Mouse (Mus musculus): ENCODE results near the gene Ppp1r14c. TPM values are rescaled to one million over a fixed set of nuclear protein-coding genes. Genes with fewer than 3 reads are reported as not detected.
"Not testable (repeated sequence)": the region's sequence is repeated elsewhere in the genome, so short reads cannot be mapped to it uniquely, and the experiment has no call there.

The Ppp1r14c gene
- polyA plus RNA-seq, 1 experiment from 2014 or later: 1.7 TPM

DNA sequence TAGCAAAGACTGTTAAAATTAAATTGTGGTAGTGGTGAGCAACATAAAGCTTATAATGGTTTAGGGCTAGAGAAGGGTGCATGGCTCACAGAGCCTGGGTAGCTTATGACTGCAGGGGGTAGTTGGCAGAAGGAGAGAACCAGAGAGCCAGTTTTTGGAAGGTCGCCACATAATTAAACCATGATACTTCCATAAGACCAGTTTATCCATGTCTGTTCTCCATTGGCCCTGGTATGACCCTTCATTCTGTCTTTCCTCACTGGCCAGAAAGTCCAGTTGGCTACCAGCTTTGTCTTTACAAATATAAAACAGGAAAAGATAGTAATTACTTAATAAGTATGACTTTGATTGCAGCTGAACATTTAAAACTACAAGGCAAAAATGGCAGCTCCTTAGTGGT, 95.0 kb downstream of the Ppp1r14c start:
- no peak for ATAC-seq (ENCODE audit: insufficient number of reproducible peaks, low FRiP score, low TSS enrichment, low read depth)

DNA sequence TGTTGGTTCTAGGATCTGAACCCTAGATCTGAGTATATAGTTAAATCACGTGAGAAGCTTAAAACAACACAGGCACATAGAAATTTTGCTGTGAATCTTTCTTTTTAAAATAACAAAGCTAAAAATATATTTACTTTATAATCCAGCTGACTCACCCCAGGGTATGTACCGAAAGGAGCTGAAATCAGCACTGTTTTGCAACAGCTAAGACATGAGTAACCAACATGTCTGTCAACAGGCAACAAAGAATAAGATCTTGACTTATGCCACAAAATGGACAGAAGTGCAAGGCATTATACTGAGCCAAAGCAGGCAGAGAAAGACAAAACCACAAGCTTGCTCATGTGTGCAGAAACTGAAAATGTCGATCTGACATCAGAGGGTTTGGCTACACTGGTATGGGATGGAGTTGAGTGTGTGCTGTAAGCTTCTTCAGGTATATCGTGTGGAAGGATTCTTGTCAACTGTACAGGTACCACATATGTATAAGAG, 100.3 kb downstream of the Ppp1r14c start:
- Histone ChIP-seq H3K4me3 (ENCODE audit: low read depth, low read length) (no peak overlapping the region), H3K4me1 (ENCODE audit: control insufficient read depth, insufficient read depth, low read length) (no peaks in the 10 kb centered on the region), H3K27ac (replicated peaks; ENCODE audit: low read depth, low read length) (no peak overlapping the region), H3K36me3 (ENCODE audit: control insufficient read depth, insufficient read depth, low read length) (no peaks in the 10 kb centered on the region), H3K27me3 (ENCODE audit: control insufficient read depth, insufficient read depth, low read length) (no peaks in the 10 kb centered on the region), H3K4me2 (ENCODE audit: low read depth, severe bottlenecking) (no peak overlapping the region), H3K9me3 (ENCODE audit: control insufficient read depth, low read length) (no peaks in the 10 kb centered on the region), H3K9ac (ENCODE audit: low read length) (no peak overlapping the region)
- ATAC-seq (ENCODE audit: insufficient number of reproducible peaks, low FRiP score, low TSS enrichment, low read depth): no peak
- WGBS: 84% methylated on average over 4 of the region's 4 CpGs
- no peak for DNase-seq (ENCODE audit: low spot score)

More for the DNA sequence above, 95.0 kb downstream of the Ppp1r14c start:
- DNase-seq (ENCODE audit: low spot score): no peak
- no peak overlapping the region for H3K4me2 ChIP-seq (ENCODE audit: low read depth, severe bottlenecking)
- no peaks in the 10 kb centered on the region for H3K4me1 ChIP-seq (ENCODE audit: control insufficient read depth, insufficient read depth, low read length)
- H3K9me3 ChIP-seq (ENCODE audit: control insufficient read depth, low read length): no peaks in the 10 kb centered on the region
- no peak overlapping the region for H3K27ac ChIP-seq (replicated peaks; ENCODE audit: low read depth, low read length)
- WGBS: 79% methylated on average over 1 of the region's 1 CpGs
- no peak overlapping the region for H3K9ac ChIP-seq (ENCODE audit: low read length)
- H3K27me3 ChIP-seq (ENCODE audit: control insufficient read depth, insufficient read depth, low read length): no peaks in the 10 kb centered on the region
- no peaks in the 10 kb centered on the region for H3K36me3 ChIP-seq (ENCODE audit: control insufficient read depth, insufficient read depth, low read length)
- H3K4me3 ChIP-seq (ENCODE audit: low read depth, low read length): no peak overlapping the region

DNA sequence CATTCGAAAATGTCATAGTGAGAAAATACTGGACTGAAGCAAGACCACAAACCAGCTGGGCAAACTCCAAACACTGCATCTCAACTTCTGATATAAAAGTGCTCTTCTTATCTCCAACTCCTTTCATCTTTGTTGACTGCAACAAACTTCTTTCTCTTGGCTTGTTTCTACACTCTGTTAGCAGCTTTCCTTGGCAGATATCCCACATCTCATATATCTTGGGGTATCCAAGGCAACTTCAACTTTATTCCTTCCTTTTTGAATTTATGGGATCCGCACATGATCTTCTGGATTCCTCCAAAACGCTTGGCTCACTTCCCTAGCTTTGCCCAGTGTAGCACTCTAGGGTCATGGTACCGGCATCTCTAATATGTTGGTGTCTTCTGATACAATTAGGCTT, 102.7 kb downstream of the Ppp1r14c start:
- ATAC-seq (ENCODE audit: insufficient number of reproducible peaks, low FRiP score, low TSS enrichment, low read depth) (no peak), DNase-seq (ENCODE audit: low spot score) (no peak)
- Histone ChIP-seq H3K27me3 (ENCODE audit: control insufficient read depth, insufficient read depth, low read length) (no peaks in the 10 kb centered on the region), H3K36me3 (ENCODE audit: control insufficient read depth, insufficient read depth, low read length) (no peaks in the 10 kb centered on the region), H3K4me1 (ENCODE audit: control insufficient read depth, insufficient read depth, low read length) (no peaks in the 10 kb centered on the region), H3K9me3 (ENCODE audit: control insufficient read depth, low read length) (no peaks in the 10 kb centered on the region), H3K9ac (ENCODE audit: low read length) (no peak overlapping the region), H3K27ac (replicated peaks; ENCODE audit: low read depth, low read length) (no peak overlapping the region), H3K4me3 (ENCODE audit: low read depth, low read length) (no peak overlapping the region), H3K4me2 (ENCODE audit: low read depth, severe bottlenecking) (no peak overlapping the region)
- 87% methylated on average over 4 of the region's 4 CpGs for WGBS

DNA sequence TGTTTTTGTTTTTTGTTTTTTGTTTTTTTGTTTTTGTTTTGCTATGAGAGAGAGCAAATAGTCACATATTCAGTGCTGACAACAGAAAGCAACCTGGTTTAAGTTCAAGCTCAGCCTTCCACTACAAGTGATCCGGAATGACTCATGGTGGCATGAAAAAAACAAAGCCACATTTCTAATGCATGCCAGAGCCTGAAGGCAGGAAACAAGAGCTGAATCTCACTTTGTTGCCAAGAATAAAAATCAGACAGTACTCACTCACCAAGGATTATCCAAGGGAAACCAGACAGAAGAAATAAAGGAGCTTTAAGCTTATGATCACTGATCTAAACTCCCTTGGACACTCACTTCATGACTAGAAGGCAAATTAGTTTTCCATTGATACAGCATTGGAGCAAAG, 110.8 kb downstream of the Ppp1r14c start:
- Histone ChIP-seq H3K27me3 (ENCODE audit: control insufficient read depth, insufficient read depth, low read length) (no peaks in the 10 kb centered on the region), H3K9me3 (ENCODE audit: control insufficient read depth, low read length) (no peaks in the 10 kb centered on the region), H3K9ac (ENCODE audit: low read length) (no peak overlapping the region), H3K4me1 (ENCODE audit: control insufficient read depth, insufficient read depth, low read length) (no peaks in the 10 kb centered on the region), H3K4me2 (ENCODE audit: low read depth, severe bottlenecking) (no peak overlapping the region), H3K36me3 (ENCODE audit: control insufficient read depth, insufficient read depth, low read length) (no peaks in the 10 kb centered on the region), H3K27ac (replicated peaks; ENCODE audit: low read depth, low read length) (no peak overlapping the region), H3K4me3 (ENCODE audit: low read depth, low read length) (no peak overlapping the region)
- WGBS: 80% methylated on average over 1 of the region's 1 CpGs
- DNase-seq (ENCODE audit: low spot score) (no peak), ATAC-seq (ENCODE audit: insufficient number of reproducible peaks, low FRiP score, low TSS enrichment, low read depth) (no peak)

DNA sequence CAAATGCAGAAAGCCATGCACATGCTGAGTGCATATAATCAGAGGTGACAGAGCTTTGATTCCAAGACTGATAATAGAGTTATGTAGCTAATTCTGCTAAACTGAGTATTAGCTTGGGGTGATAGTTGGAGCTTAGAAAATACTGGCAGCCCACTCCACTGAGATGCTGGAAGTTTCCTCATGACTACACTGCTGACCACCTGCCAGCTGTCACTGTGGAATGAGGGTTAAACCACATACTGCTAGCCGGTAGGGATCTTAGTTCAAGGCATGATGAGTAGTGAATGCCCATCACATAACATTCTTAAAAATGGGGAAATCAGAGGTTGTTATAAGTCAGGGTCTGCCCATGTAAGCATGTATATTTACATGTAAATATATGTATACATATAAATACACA, 113.9 kb downstream of the Ppp1r14c start:
- no peak for ATAC-seq (ENCODE audit: insufficient number of reproducible peaks, low FRiP score, low TSS enrichment, low read depth)
- no peaks in the 10 kb centered on the region for H3K4me1 ChIP-seq (ENCODE audit: control insufficient read depth, insufficient read depth, low read length)
- H3K4me2 ChIP-seq (ENCODE audit: low read depth, severe bottlenecking): no peak overlapping the region
- DNase-seq (ENCODE audit: low spot score): no peak
- no peaks in the 10 kb centered on the region for H3K36me3 ChIP-seq (ENCODE audit: control insufficient read depth, insufficient read depth, low read length)
- no peaks in the 10 kb centered on the region; the same call in 1 of the 2 replicates for H3K9me3 ChIP-seq (ENCODE audit: control insufficient read depth, low read length)
- no peak overlapping the region for H3K9ac ChIP-seq (ENCODE audit: low read length)
- H3K4me3 ChIP-seq (ENCODE audit: low read depth, low read length): no peak overlapping the region
- 93% methylated on average over 1 of the region's 1 CpGs for WGBS
- no peak overlapping the region for H3K27ac ChIP-seq (replicated peaks; ENCODE audit: low read depth, low read length)
- no peaks in the 10 kb centered on the region for H3K27me3 ChIP-seq (ENCODE audit: control insufficient read depth, insufficient read depth, low read length)

DNA sequence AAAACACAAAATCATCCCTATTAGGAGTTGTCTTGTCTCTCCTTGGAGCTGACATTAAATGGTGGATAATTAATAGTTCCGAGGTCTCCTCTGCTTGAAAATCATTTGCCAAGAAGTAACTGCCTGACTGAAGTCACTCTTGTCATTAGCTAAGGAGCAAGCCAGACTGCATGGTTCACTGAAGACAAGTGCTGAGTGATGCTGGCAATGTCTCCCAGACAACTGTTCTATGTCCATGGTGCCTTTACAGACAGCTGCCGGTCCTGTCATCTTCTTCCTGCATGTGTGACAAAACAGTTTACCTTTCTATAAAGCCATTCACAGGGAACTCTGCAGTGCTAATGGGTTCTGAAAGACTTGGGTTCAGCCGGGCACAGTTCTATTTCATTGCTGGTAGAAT, 124.2 kb downstream of the Ppp1r14c start:
- no peaks in the 10 kb centered on the region for H3K36me3 ChIP-seq (ENCODE audit: control insufficient read depth, insufficient read depth, low read length)
- no peak overlapping the region for H3K27ac ChIP-seq (replicated peaks; ENCODE audit: low read depth, low read length)
- no peaks in the 10 kb centered on the region for H3K27me3 ChIP-seq (ENCODE audit: control insufficient read depth, insufficient read depth, low read length)
- H3K9me3 ChIP-seq (ENCODE audit: control insufficient read depth, low read length): no peaks in the 10 kb centered on the region
- no peak overlapping the region for H3K4me2 ChIP-seq (ENCODE audit: low read depth, severe bottlenecking)
- DNase-seq (ENCODE audit: low spot score): no peak
- H3K9ac ChIP-seq (ENCODE audit: low read length): no peak overlapping the region
- no peak for ATAC-seq (ENCODE audit: insufficient number of reproducible peaks, low FRiP score, low TSS enrichment, low read depth)
- H3K4me3 ChIP-seq (ENCODE audit: low read depth, low read length): no peak overlapping the region
- 89% methylated on average over 3 of the region's 3 CpGs for WGBS
- H3K4me1 ChIP-seq (ENCODE audit: control insufficient read depth, insufficient read depth, low read length): no peaks in the 10 kb centered on the region

DNA sequence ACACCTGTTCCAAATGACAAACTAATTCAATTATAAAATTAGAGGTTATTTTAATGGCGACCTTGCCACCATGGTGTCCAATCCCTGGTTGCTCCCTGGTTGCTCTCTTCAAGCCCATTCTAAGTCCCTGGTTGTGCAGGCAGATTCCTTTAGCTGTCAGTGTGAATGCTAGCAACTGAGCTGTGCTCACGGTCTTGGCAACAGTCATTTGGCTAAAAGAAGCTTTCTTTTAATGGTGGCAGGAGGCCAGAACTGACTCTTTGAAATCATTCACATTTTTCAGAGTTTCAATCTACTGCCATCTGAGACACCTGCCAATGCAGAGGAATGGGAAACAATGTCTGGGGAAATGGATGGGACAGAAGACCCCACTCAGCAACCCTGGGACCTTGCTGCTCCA, 130.9 kb downstream of the Ppp1r14c start:
- Histone ChIP-seq H3K27me3 (ENCODE audit: control insufficient read depth, insufficient read depth, low read length) (no peaks in the 10 kb centered on the region), H3K9me3 (ENCODE audit: control insufficient read depth, low read length) (no peaks in the 10 kb centered on the region), H3K9ac (ENCODE audit: low read length) (no peak overlapping the region), H3K36me3 (ENCODE audit: control insufficient read depth, insufficient read depth, low read length) (no peaks in the 10 kb centered on the region), H3K4me1 (ENCODE audit: control insufficient read depth, insufficient read depth, low read length) (no peaks in the 10 kb centered on the region), H3K27ac (replicated peaks; ENCODE audit: low read depth, low read length) (no peak overlapping the region), H3K4me2 (ENCODE audit: low read depth, severe bottlenecking) (no peak overlapping the region), H3K4me3 (ENCODE audit: low read depth, low read length) (no peak overlapping the region)
- 67% methylated on average over 2 of the region's 2 CpGs for WGBS
- DNase-seq (ENCODE audit: low spot score) (no peak), ATAC-seq (ENCODE audit: insufficient number of reproducible peaks, low FRiP score, low TSS enrichment, low read depth) (no peak)

DNA sequence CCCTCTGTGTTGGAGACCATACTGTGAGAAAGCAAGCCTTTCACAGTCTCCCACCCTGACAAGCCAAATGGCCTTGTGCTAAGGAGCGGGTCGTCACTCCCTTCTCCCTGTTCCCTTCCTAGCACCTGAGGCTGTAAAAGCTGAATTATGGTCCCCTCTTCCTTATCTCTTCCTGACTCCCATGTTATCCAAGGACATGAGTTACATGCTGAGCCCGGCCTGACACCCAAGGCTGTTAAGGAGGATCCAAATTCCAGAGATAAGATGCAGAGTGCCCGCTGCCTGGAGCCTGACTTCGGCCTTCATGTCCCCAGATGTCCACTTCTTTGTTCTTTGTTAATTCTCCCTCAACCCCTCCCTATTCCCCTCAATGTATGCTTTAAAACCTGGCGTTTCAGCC, 135.0 kb downstream of the Ppp1r14c start:
- H3K27me3 ChIP-seq (ENCODE audit: control insufficient read depth, insufficient read depth, low read length); H3K9me3 ChIP-seq (ENCODE audit: control insufficient read depth, low read length); H3K4me2 ChIP-seq (ENCODE audit: low read depth, severe bottlenecking); H3K4me1 ChIP-seq (ENCODE audit: control insufficient read depth, insufficient read depth, low read length); ATAC-seq (ENCODE audit: insufficient number of reproducible peaks, low FRiP score, low TSS enrichment, low read depth); DNase-seq (ENCODE audit: low spot score); H3K4me3 ChIP-seq (ENCODE audit: low read depth, low read length); H3K36me3 ChIP-seq (ENCODE audit: control insufficient read depth, insufficient read depth, low read length); H3K27ac ChIP-seq (replicated peaks; ENCODE audit: low read depth, low read length); H3K9ac ChIP-seq (ENCODE audit: low read length): not testable (repeated sequence)
- 85% methylated on average over 6 of the region's 6 CpGs for whole genome bisulfite sequencing

DNA sequence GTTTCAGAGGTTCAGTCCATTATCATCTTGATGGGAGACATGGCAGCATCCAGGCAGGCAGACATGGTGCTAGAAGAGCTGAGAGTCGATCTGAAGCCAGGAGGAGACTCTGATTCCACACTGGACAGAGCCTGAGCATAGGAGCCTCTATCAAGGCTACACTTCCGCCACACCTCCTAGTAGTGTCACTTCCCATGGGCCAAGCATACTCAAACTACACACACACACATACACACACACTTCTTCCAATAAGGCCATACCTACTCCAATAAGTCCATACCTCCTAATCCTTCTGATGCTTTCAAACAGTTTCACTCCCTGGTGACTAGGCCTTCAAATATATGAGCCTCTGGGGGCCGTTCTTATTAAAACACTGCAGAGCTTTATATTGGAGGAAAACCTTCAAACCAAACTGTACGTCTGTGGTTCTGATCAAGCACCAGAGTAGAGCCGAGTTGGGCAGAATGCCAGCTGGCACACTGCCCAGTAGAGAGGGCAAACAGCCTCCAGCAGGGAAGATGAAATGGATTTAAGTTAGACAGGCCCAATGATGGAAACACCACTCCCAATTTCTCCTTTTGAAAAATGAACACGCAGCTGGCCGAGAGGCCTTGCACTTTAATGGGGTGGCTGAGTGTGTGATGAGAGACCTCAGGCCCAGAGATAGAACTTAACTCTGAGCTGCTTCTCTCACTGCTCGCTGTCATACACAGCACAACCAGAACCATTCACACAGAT, 141.8 kb downstream of the Ppp1r14c start:
- Histone ChIP-seq H3K27me3 (ENCODE audit: control insufficient read depth, insufficient read depth, low read length) (no peaks in the 10 kb centered on the region), H3K36me3 (ENCODE audit: control insufficient read depth, insufficient read depth, low read length) (no peaks in the 10 kb centered on the region), H3K4me1 (ENCODE audit: control insufficient read depth, insufficient read depth, low read length) (0 out of 2 replicates have a peak, but pooled peaks cover 2% of the 10 kb centered on the region), H3K9me3 (ENCODE audit: control insufficient read depth, low read length) (no peaks in the 10 kb centered on the region; the same call in 1 of the 2 replicates), H3K4me2 (ENCODE audit: low read depth, severe bottlenecking) (no peak overlapping the region), H3K9ac (ENCODE audit: low read length) (no peak overlapping the region), H3K4me3 (ENCODE audit: low read depth, low read length) (no peak overlapping the region), H3K27ac (replicated peaks; ENCODE audit: low read depth, low read length) (no peak overlapping the region)
- ATAC-seq (ENCODE audit: insufficient number of reproducible peaks, low FRiP score, low TSS enrichment, low read depth): peak; percentile 67
- whole genome bisulfite sequencing: 80% methylated on average over 8 of the region's 8 CpGs
- DNase-seq (ENCODE audit: low spot score): peak; percentile 50

Measured in limb, embryonic 11.5 days (tissue).